Mouse (Mus musculus): Measurements from ENCODE around the gene Gm10300.

Gene Gm10300

GRCm38 (mm10) chr4:132051321-132052275 lies 22.9 kb upstream of the Gm10300 start:
- no peak for DNase-seq

GRCm38 (mm10) chr4:132057311-132057710 lies 17.2 kb upstream of the Gm10300 start:
- no peak for DNase-seq

- DNase-seq = no peak
Observed at GRCm38 (mm10) chr4:132059541-132059940, 15.0 kb upstream of the Gm10300 start.

- no peak for DNase-seq
Observed at GRCm38 (mm10) chr4:132060040-132060832, 14.3 kb upstream of the Gm10300 start.

GRCm38 (mm10) chr4:132062289-132062688 lies 12.2 kb upstream of the Gm10300 start:
- DNase-seq = no peak

- DNase-seq = no peak
Observed at GRCm38 (mm10) chr4:132062934-132063884, 11.3 kb upstream of the Gm10300 start.

- no peak for DNase-seq
Observed at GRCm38 (mm10) chr4:132064550-132064949, 9.9 kb upstream of the Gm10300 start.

GRCm38 (mm10) chr4:132065578-132065977 lies 8.9 kb upstream of the Gm10300 start:
- no peak for DNase-seq

GRCm38 (mm10) chr4:132066101-132066773 lies 8.3 kb upstream of the Gm10300 start:
- no peak for DNase-seq

GRCm38 (mm10) chr4:132067112-132067937 lies 7.2 kb upstream of the Gm10300 start:
- DNase-seq = no peak

- no peak for DNase-seq
Observed at GRCm38 (mm10) chr4:132067938-132068235, 6.6 kb upstream of the Gm10300 start.

GRCm38 (mm10) chr4:132071674-132072073 lies 2.8 kb upstream of the Gm10300 start:
- no peak for DNase-seq

GRCm38 (mm10) chr4:132072156-132072555 lies 2.3 kb upstream of the Gm10300 start:
- DNase-seq = no peak

- no peak for DNase-seq
Observed at GRCm38 (mm10) chr4:132072946-132073345, 1.6 kb upstream of the Gm10300 start.

GRCm38 (mm10) chr4:132074933-132075769 lies 654 bp downstream of the Gm10300 start, which contains the start of gene Epb41:
Gene Epb41 (minus strand): TSS chr4:132075321.
- DNase-seq = peak; percentile 100

- no peak for DNase-seq
Observed at GRCm38 (mm10) chr4:132075796-132076195, 1.3 kb downstream of the Gm10300 start.

GRCm38 (mm10) chr4:132076480-132077405 lies 2.2 kb downstream of the Gm10300 start:
- peak; percentile 26 for DNase-seq

- no peak for DNase-seq
Observed at GRCm38 (mm10) chr4:132077445-132077844, 2.9 kb downstream of the Gm10300 start.

- DNase-seq = no peak
Observed at GRCm38 (mm10) chr4:132078296-132078714, 3.8 kb downstream of the Gm10300 start.
